Mouse (Mus musculus) frontal cortex, adult 2 months (tissue): ENCODE data around the gene Gigyf1. TPM values are rescaled to one million over a fixed set of nuclear protein-coding genes. Genes with fewer than 3 reads are reported as not detected.

Experiments used
- DNase-seq, 2 experiments: peaks; one replicate each; pipeline ENCODE4 v3.0.0; 2022; ENCODE audit warnings: low spot score in 1 of 2; ENCODE audit errors: extremely low spot score in 1 of 2
- polyA plus RNA-seq: library from polyadenylated mRNA; depleted of rRNA; stranded (reverse); fragments of >200 nt; gene quantifications from 2 replicates; pipeline ENCODE4 v1.2.3, GENCODE M21; 2012; rRNA removed

Gene Gigyf1
- polyA plus RNA-seq: 51.1 and 56.4 TPM in 2 replicates

GRCm38 (mm10) chr5:137518436-137518835 lies at the start of gene Gigyf1:
TSS of gene Gigyf1 (plus strand) at chr5:137518548.
- no peak for DNase-seq

- DNase-seq: no peak
Measured at GRCm38 (mm10) chr5:137472252-137472904, 46.0 kb upstream of the Gigyf1 start.

GRCm38 (mm10) chr5:137474351-137474750 lies 44.0 kb upstream of the Gigyf1 start:
- DNase-seq: no peak

- no peak for DNase-seq
Measured at GRCm38 (mm10) chr5:137476964-137477363, 41.4 kb upstream of the Gigyf1 start, which contains the start of gene Zan. TSS of gene Zan (minus strand) at chr5:137477064.

DNA sequence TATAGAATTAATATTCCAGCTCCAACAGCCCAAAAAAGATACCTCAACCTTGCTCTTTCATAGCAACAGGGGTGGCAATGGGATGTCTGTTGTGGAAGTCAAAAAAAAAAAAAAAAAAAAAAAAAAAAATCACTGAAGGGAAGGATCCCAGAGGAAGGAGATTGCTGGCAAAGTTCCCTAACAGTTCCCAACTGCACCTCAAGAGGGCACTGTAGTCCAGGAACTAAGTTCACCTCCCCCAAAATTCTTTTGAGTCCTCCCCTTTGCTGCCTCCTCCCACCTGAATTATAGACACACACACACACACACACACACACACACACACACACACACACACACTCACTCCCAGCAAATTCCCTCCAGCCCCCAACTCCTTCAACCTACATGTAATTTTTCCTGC lies 37.2 kb upstream of the Gigyf1 start:
- DNase-seq: peak; percentile 60 to 95

GRCm38 (mm10) chr5:137481897-137482296 lies 36.5 kb upstream of the Gigyf1 start:
- no peak for DNase-seq

- no peak for DNase-seq
Measured at GRCm38 (mm10) chr5:137485071-137485850, 33.1 kb upstream of the Gigyf1 start.

DNA sequence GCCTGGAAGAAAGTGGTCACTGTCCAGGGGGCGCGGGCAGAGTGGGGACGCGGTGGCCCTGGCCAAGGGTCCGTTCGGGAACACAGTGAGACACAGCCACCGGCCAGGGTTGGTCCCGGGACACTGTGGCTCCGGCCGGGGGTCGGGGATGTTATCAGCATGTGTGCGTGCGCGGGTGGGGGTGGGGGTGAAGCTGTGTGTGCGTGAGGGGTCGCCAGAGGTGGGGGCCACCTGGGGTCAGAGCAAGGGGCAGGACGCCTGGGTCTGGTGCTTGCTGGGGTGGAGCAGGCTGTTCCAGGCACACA lies 32.5 kb upstream of the Gigyf1 start:
- no peak for DNase-seq

DNA sequence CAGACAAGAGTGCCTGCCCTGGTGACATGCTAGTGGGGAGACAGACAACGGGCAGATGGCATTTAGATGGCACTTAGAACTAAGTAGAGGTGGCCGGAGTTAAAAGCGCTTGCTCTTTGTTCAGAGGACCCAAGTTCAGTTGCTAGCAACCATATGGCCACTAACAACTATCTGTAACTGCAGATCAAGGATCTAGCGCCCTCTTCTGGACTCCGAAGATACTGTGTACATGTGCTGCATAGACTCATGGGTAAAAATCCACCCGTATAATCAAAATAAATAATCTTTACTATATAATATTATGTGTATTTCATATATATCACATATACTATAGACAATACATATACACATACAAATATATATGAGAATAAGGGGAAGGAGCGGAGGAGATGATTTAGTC lies 30.7 kb upstream of the Gigyf1 start:
- DNase-seq: no peak

DNA sequence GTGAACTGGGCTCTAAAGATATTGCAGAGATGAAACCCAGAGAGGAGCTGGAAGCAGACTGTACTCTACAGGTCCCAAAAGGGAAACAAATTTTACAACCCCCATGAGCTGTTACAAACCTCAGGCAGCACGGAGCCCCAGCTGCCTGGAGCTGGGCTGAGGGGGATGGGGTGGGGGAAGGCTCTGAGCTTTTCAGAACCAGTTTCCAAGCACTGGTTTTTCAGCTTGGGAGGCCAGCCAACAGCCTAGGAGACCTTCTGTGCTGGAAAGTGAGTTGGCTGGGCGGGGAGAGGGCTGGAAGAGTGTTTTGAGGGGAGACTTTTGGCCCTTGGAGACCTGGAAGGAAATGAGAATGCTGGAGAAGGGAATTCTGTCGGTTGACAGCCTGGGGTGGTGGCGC lies 26.8 kb upstream of the Gigyf1 start:
- no peak for DNase-seq

DNA sequence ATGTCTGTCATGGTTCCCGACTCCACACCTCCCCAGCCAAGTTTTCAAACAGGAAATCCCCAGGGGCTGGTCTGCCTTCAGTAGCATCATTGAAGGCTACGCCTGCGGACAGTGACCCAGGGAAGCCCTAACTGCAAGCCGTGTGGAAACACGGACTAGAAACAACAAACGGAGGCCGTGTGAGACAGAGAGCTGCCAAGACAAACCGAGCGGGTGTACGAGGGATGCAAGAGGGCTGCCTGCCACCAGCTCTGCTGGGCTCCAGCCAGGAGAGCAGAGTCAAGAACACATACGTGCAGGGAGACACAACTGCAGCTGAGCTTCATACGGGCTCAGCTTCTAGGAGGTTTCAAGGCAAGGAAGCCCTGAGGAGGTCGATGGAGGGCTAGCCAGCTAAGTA lies 24.5 kb upstream of the Gigyf1 start:
- DNase-seq: no peak

DNA sequence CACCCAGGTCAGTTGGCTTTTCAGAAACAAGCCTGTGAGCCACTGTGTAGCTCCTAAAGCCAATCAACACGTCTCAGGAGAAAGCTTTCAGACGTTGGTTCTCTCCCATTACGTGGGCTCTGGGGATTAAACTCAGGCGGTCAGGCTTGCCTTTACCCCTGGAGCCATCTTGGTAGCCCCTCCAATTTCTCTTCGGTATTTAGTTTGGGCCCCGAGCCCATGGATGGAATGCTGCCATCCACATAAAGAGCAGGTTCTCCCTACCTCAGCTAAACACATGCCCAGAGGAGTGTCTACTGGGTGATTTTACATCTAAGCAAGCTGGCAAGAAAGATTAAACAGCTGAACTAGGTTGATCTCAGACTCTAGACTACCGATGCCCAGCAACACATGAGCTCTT lies 18.2 kb upstream of the Gigyf1 start:
- DNase-seq: no peak

- DNase-seq: peak; percentile 99 to 100
Measured at GRCm38 (mm10) chr5:137501709-137502666, 16.4 kb upstream of the Gigyf1 start, which contains the start of gene Pop7. TSS of gene Pop7 (minus strand) at chr5:137502518.

- DNase-seq: peak in 1 of 2 experiments; percentile 84
Measured at GRCm38 (mm10) chr5:137502667-137503110, 15.7 kb upstream of the Gigyf1 start.

DNA sequence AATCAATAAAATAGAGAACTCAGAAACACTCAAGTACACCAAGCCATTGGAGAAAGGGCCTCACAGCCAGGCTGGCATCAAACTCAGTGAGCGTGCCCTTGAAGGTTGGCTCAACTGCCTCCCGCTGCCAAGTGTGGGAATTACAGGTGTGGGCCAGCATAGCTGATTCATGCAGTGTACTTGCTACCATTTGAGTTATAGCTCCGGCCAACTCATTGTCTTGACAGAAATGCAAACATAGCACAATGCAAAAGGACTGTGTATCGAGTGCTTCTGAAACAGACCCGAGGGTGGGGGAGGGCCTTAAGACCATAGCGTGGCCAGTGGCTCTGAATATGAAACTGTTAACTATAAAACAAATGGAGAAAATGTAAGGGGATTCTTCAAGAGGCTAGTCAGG lies 14.3 kb upstream of the Gigyf1 start:
- no peak for DNase-seq

DNA sequence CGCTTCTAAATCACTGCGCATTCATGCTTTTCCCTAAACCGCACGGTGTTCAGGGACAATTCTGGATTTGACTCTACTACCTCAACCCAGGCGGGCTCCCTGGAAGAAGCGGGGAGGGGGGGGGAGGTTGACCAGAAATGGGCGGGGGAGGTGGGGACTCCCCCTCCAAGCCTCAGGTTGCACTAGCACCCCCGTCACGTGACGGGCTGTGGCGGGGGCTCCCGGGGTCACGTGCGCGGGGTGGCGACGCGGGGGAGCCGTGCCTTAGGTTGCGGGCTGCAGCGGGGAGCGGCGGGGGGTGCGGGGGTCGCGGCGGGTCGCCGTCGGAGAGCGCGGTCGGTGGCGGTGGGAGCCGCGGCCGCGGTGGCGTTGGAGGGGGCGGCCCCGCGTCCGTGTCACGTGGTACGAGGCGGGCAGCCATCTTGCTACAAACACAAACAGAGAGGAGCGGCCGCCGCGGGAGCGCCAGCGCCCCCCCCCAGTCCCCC lies 8.3 kb upstream of the Gigyf1 start:
- DNase-seq: peak in 1 of 2 experiments; percentile 74

- DNase-seq: no peak
Measured at GRCm38 (mm10) chr5:137510573-137511390, 7.6 kb upstream of the Gigyf1 start.

GRCm38 (mm10) chr5:137511706-137512105 lies 6.6 kb upstream of the Gigyf1 start:
- no peak for DNase-seq

DNA sequence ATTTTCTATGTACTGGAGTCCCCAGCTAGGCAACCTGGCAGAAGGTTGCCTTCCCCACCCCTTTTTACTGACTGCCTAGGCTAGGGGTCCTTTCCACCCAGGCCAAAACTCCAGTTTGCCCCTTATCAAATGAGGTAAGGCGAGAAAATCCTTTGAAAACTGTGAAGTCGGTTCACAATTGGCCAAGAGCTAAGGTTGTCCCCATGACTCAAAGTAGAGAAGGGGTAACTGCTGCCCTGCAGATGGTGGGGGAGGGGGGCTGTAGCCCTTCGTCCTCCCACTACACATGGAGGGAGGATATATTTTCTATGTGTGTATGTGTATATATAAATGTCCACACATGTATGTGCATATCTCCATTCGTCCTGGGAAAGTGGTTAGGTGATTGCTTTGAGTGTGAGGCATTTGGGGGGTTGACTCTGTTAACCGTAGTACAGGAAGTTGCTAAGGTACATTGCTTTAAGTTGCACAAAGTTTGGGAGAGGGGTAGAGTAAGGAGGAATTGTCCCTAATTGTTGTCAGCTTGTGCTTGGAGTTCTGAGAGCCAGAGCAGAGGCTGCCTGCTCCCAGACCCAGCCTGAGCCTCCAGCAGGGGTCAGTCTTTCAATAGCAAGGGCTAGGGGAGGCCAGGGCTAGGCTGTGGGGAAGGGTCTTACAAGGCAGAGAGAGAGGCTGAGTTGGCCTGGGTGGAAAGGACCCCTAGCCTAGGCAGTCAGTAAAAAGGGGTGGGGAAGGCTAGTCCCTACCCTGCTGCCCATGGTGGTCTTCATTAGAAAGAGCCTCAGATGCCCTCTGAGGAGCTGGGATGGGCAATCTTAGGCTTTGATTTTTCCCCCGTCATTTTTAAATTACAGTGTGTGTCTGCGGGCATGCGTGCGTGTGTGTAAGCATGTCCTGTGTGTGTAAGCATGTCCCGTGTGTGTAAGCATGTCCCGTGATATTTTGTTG lies 5.2 kb upstream of the Gigyf1 start:
- DNase-seq: no peak
